Mouse (Mus musculus): ENCODE results near the gene Ncbp3. TPM values are rescaled to one million over a fixed set of nuclear protein-coding genes. Genes with fewer than 3 reads are reported as not detected.

Ncbp3 gene
- polyA plus RNA-seq, 1 experiment from 2014 or later = 10.9 TPM

GRCm38 (mm10) chr11:73108195-73108897 lies 60.8 kb downstream of the Ncbp3 start:
- Histone ChIP-seq H3K4me1 (no peaks in the 10 kb centered on the region), H3K36me3 (no peaks in the 10 kb centered on the region), H3K9me3 (replicated peaks) (no peaks in the 10 kb centered on the region), H3K4me3 (replicated peaks) (no peak overlapping the region), H3K9ac (no peak overlapping the region), H3K4me2 (replicated peaks) (no peak overlapping the region), H3K27me3 (no peaks in the 10 kb centered on the region), H3K27ac (replicated peaks) (no peak overlapping the region)
- WGBS = 63% methylated on average over 5 of the region's 5 CpGs
- ATAC-seq (ENCODE audit: insufficient number of reproducible peaks, low FRiP score, low TSS enrichment, low read depth) = no peak

- no peak overlapping the region for H3K4me2 ChIP-seq (replicated peaks)
- no peaks in the 10 kb centered on the region for H3K36me3 ChIP-seq
- no peaks in the 10 kb centered on the region for H3K4me1 ChIP-seq
- H3K27ac ChIP-seq (replicated peaks) = no peak overlapping the region
- ATAC-seq (ENCODE audit: insufficient number of reproducible peaks, low FRiP score, low TSS enrichment, low read depth) = no peak
- no peaks in the 10 kb centered on the region for H3K9me3 ChIP-seq (replicated peaks)
- no peak overlapping the region for H3K4me3 ChIP-seq (replicated peaks)
- no peak overlapping the region for H3K9ac ChIP-seq
- 73% methylated on average over 14 of the region's 14 CpGs for WGBS
- no peaks in the 10 kb centered on the region for H3K27me3 ChIP-seq
Measured at GRCm38 (mm10) chr11:73108898-73109625, 61.5 kb downstream of the Ncbp3 start.

GRCm38 (mm10) chr11:73109941-73110340 lies 62.4 kb downstream of the Ncbp3 start:
- no peaks in the 10 kb centered on the region for H3K9me3 ChIP-seq (replicated peaks)
- 89% methylated on average over 3 of the region's 3 CpGs for WGBS
- no peak overlapping the region for H3K4me3 ChIP-seq (replicated peaks)
- H3K4me2 ChIP-seq (replicated peaks) = no peak overlapping the region
- ATAC-seq (ENCODE audit: insufficient number of reproducible peaks, low FRiP score, low TSS enrichment, low read depth) = no peak
- H3K36me3 ChIP-seq = no peaks in the 10 kb centered on the region
- H3K27me3 ChIP-seq = no peaks in the 10 kb centered on the region
- H3K4me1 ChIP-seq = no peaks in the 10 kb centered on the region
- no peak overlapping the region for H3K27ac ChIP-seq (replicated peaks)
- no peak overlapping the region for H3K9ac ChIP-seq

GRCm38 (mm10) chr11:73111414-73111813 lies 63.8 kb downstream of the Ncbp3 start:
- Histone ChIP-seq H3K36me3 (no peaks in the 10 kb centered on the region), H3K9ac (no peak overlapping the region), H3K4me3 (replicated peaks) (no peak overlapping the region), H3K4me1 (no peaks in the 10 kb centered on the region), H3K4me2 (replicated peaks) (no peak overlapping the region), H3K9me3 (replicated peaks) (no peaks in the 10 kb centered on the region), H3K27me3 (no peaks in the 10 kb centered on the region), H3K27ac (replicated peaks) (no peak overlapping the region)
- ATAC-seq (ENCODE audit: insufficient number of reproducible peaks, low FRiP score, low TSS enrichment, low read depth) = no peak
- WGBS = 67% methylated on average over 6 of the region's 6 CpGs

- H3K4me2 ChIP-seq (replicated peaks) = no peak overlapping the region
- H3K27me3 ChIP-seq = no peaks in the 10 kb centered on the region
- no peak for ATAC-seq (ENCODE audit: insufficient number of reproducible peaks, low FRiP score, low TSS enrichment, low read depth)
- no peak overlapping the region for H3K4me3 ChIP-seq (replicated peaks)
- H3K9ac ChIP-seq = no peak overlapping the region
- H3K4me1 ChIP-seq = no peaks in the 10 kb centered on the region
- no peaks in the 10 kb centered on the region for H3K36me3 ChIP-seq
- WGBS = 95% methylated on average over 6 of the region's 6 CpGs
- no peaks in the 10 kb centered on the region for H3K9me3 ChIP-seq (replicated peaks)
- H3K27ac ChIP-seq (replicated peaks) = no peak overlapping the region
Measured at GRCm38 (mm10) chr11:73126495-73126894, 78.9 kb downstream of the Ncbp3 start.

GRCm38 (mm10) chr11:73131020-73131419 lies 83.4 kb downstream of the Ncbp3 start:
- no peak for ATAC-seq (ENCODE audit: insufficient number of reproducible peaks, low FRiP score, low TSS enrichment, low read depth)
- H3K9ac ChIP-seq = no peak overlapping the region
- no peak overlapping the region for H3K4me3 ChIP-seq (replicated peaks)
- no peaks in the 10 kb centered on the region for H3K9me3 ChIP-seq (replicated peaks)
- no peaks in the 10 kb centered on the region for H3K27me3 ChIP-seq
- no peak overlapping the region for H3K27ac ChIP-seq (replicated peaks)
- peaks cover 14% of the 10 kb centered on the region; the same call in 1 of the 2 replicates for H3K4me1 ChIP-seq
- H3K4me2 ChIP-seq (replicated peaks) = no peak overlapping the region
- 71% methylated on average over 7 of the region's 7 CpGs for WGBS
- peaks cover 20% of the 10 kb centered on the region for H3K36me3 ChIP-seq

GRCm38 (mm10) chr11:73132999-73133398 lies 85.4 kb downstream of the Ncbp3 start:
- WGBS = 93% methylated on average over 6 of the region's 6 CpGs
- H3K9me3 ChIP-seq (replicated peaks) = no peaks in the 10 kb centered on the region
- no peaks in the 10 kb centered on the region for H3K27me3 ChIP-seq
- no peak overlapping the region for H3K9ac ChIP-seq
- H3K27ac ChIP-seq (replicated peaks) = no peak overlapping the region
- H3K4me3 ChIP-seq (replicated peaks) = no peak overlapping the region
- no peak overlapping the region for H3K4me2 ChIP-seq (replicated peaks)
- peaks cover 31% of the 10 kb centered on the region for H3K4me1 ChIP-seq
- H3K36me3 ChIP-seq = peaks cover 20% of the 10 kb centered on the region
- ATAC-seq (ENCODE audit: insufficient number of reproducible peaks, low FRiP score, low TSS enrichment, low read depth) = no peak

- 88% methylated on average over 5 of the region's 5 CpGs for WGBS
- no peak overlapping the region for H3K4me2 ChIP-seq (replicated peaks)
Measured at GRCm38 (mm10) chr11:73134222-73134621, 86.6 kb downstream of the Ncbp3 start.

GRCm38 (mm10) chr11:73136587-73136986 lies 89.0 kb downstream of the Ncbp3 start:
- peak overlapping the region; percentile 64 for H3K4me3 ChIP-seq (replicated peaks)
- H3K4me2 ChIP-seq (replicated peaks) = peak overlapping the region; percentile 91
- no peak for ATAC-seq (ENCODE audit: insufficient number of reproducible peaks, low FRiP score, low TSS enrichment, low read depth)
- H3K9ac ChIP-seq = no peak overlapping the region
- peaks cover 31% of the 10 kb centered on the region for H3K4me1 ChIP-seq
- H3K27ac ChIP-seq (replicated peaks) = no peak overlapping the region
- peaks cover 20% of the 10 kb centered on the region for H3K36me3 ChIP-seq
- H3K9me3 ChIP-seq (replicated peaks) = no peaks in the 10 kb centered on the region
- 85% methylated on average over 6 of the region's 6 CpGs for WGBS
- no peaks in the 10 kb centered on the region for H3K27me3 ChIP-seq

More at GRCm38 (mm10) chr11:73134222-73134621, 86.6 kb downstream of the Ncbp3 start:
- Histone ChIP-seq H3K27ac (replicated peaks) (no peak overlapping the region), H3K9me3 (replicated peaks) (no peaks in the 10 kb centered on the region), H3K9ac (no peak overlapping the region), H3K27me3 (no peaks in the 10 kb centered on the region), H3K4me3 (replicated peaks) (no peak overlapping the region), H3K36me3 (peaks cover 20% of the 10 kb centered on the region), H3K4me1 (peaks cover 31% of the 10 kb centered on the region)
- ATAC-seq (ENCODE audit: insufficient number of reproducible peaks, low FRiP score, low TSS enrichment, low read depth) = no peak

GRCm38 (mm10) chr11:73137116-73137515 lies 89.5 kb downstream of the Ncbp3 start:
- H3K36me3 ChIP-seq = peaks cover 20% of the 10 kb centered on the region
- H3K4me3 ChIP-seq (replicated peaks) = peak overlapping the region; percentile 64
- H3K27ac ChIP-seq (replicated peaks) = no peak overlapping the region
- no peaks in the 10 kb centered on the region for H3K9me3 ChIP-seq (replicated peaks)
- H3K4me1 ChIP-seq = peaks cover 31% of the 10 kb centered on the region
- H3K9ac ChIP-seq = peak overlapping the region; percentile 66; the same call in 1 of the 2 replicates
- 30% methylated on average over 11 of the region's 11 CpGs for WGBS
- ATAC-seq (ENCODE audit: insufficient number of reproducible peaks, low FRiP score, low TSS enrichment, low read depth) = no peak
- peak overlapping the region; percentile 91 for H3K4me2 ChIP-seq (replicated peaks)
- no peaks in the 10 kb centered on the region for H3K27me3 ChIP-seq

GRCm38 (mm10) chr11:73137591-73138501 lies 90.3 kb downstream of the Ncbp3 start, which contains the start of gene Haspin:
Haspin (minus strand) TSS chr11:73138294.
- Histone ChIP-seq H3K27ac (replicated peaks) (no peak within 1 kb of the TSS), H3K4me3 (replicated peaks) (peak within 1 kb of the TSS; percentile 64)

More at GRCm38 (mm10) chr11:73137591-73138501, 90.3 kb downstream of the Ncbp3 start, which contains the start of gene Haspin:
- ATAC-seq (ENCODE audit: insufficient number of reproducible peaks, low FRiP score, low TSS enrichment, low read depth) = peak; percentile 91
- Histone ChIP-seq H3K9ac (peak within 1 kb of the TSS; percentile 66), H3K27me3 (no peaks in the 10 kb centered on the region), H3K4me2 (replicated peaks) (peak within 1 kb of the TSS; percentile 91), H3K9me3 (replicated peaks) (no peaks in the 10 kb centered on the region), H3K4me1 (peaks cover 31% of the 10 kb centered on the region), H3K36me3 (peaks cover 17% of the 10 kb centered on the region)
- under 1% methylated on average over 84 of the region's 84 CpGs for WGBS

All from embryonic facial prominence, embryonic 15.5 days (tissue).